Mouse (Mus musculus): ENCODE results near the gene Atp6v0a1. TPM values are rescaled to one million over a fixed set of nuclear protein-coding genes. Genes with fewer than 3 reads are reported as not detected.

The Atp6v0a1 gene
- polyA plus RNA-seq, 1 experiment, result 15.4 TPM

- H3K4me1 ChIP-seq (ENCODE audit: control insufficient read depth), result no peaks in the 10 kb centered on the region; the same call in none of the 2 replicates
- H3K9me3 ChIP-seq (ENCODE audit: control insufficient read depth, low read length), result no peaks in the 10 kb centered on the region
- H3K4me3 ChIP-seq (replicated peaks), result no peak overlapping the region
- peaks cover 100% of the 10 kb centered on the region for H3K36me3 ChIP-seq (ENCODE audit: control insufficient read depth)
- H3K27me3 ChIP-seq (ENCODE audit: control insufficient read depth), result no peaks in the 10 kb centered on the region
- no peak for TF ChIP-seq GATA1 (IDR thresholded peaks at IDR 0.05; ENCODE audit: low read length)
- TF ChIP-seq TAL1 (IDR thresholded peaks at IDR 0.05; ENCODE audit: low read length), result no peak
Measured at GRCm38 (mm10) chr11:101047502-101047901, 38.2 kb downstream of the Atp6v0a1 start.

GRCm38 (mm10) chr11:101050359-101050758, 41.1 kb downstream of the Atp6v0a1 start:
- Histone ChIP-seq H3K36me3 (ENCODE audit: control insufficient read depth) (peaks cover 100% of the 10 kb centered on the region), H3K27me3 (ENCODE audit: control insufficient read depth) (no peaks in the 10 kb centered on the region), H3K9me3 (ENCODE audit: control insufficient read depth, low read length) (peaks cover 12% of the 10 kb centered on the region), H3K4me1 (ENCODE audit: control insufficient read depth) (peaks cover 6% of the 10 kb centered on the region), H3K4me3 (replicated peaks) (no peak overlapping the region)
- TF ChIP-seq TAL1 (IDR thresholded peaks at IDR 0.05; ENCODE audit: low read length), result no peak
- TF ChIP-seq GATA1 (IDR thresholded peaks at IDR 0.05; ENCODE audit: low read length), result no peak

- no peaks in the 10 kb centered on the region for H3K27me3 ChIP-seq (ENCODE audit: control insufficient read depth)
- H3K4me3 ChIP-seq (replicated peaks), result no peak overlapping the region
- peaks cover 100% of the 10 kb centered on the region for H3K36me3 ChIP-seq (ENCODE audit: control insufficient read depth)
- H3K4me1 ChIP-seq (ENCODE audit: control insufficient read depth), result peaks cover 8% of the 10 kb centered on the region
- no peak for TF ChIP-seq TAL1 (IDR thresholded peaks at IDR 0.05; ENCODE audit: low read length)
- no peak for TF ChIP-seq GATA1 (IDR thresholded peaks at IDR 0.05; ENCODE audit: low read length)
- H3K9me3 ChIP-seq (ENCODE audit: control insufficient read depth, low read length), result peaks cover 12% of the 10 kb centered on the region
Measured at GRCm38 (mm10) chr11:101051051-101051493, 41.8 kb downstream of the Atp6v0a1 start.

DNA sequence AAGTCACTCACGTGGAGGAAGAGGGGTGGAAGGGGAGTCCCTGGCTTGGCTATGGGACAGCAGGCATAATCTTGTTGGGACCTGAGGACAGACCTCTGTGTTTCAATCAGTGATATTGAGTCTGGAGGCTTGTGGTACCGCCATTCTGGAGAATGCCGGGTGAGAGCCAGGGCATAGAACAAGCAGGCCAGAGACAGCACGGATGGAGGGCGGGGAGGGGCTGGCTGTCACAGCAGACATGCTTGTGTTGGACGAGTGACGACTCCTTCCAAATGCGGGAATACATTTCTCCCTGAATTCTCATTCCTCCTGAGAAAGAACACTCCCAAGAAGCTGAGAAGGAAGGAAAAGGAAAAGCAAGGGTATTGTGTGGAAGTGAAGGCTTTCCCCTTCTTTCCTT, 42.4 kb downstream of the Atp6v0a1 start:
- H3K36me3 ChIP-seq (ENCODE audit: control insufficient read depth), result peaks cover 100% of the 10 kb centered on the region
- peaks cover 8% of the 10 kb centered on the region for H3K4me1 ChIP-seq (ENCODE audit: control insufficient read depth)
- no peak overlapping the region for H3K4me3 ChIP-seq (replicated peaks)
- no peaks in the 10 kb centered on the region for H3K27me3 ChIP-seq (ENCODE audit: control insufficient read depth)
- TF ChIP-seq GATA1 (IDR thresholded peaks at IDR 0.05; ENCODE audit: low read length) (no peak), TAL1 (IDR thresholded peaks at IDR 0.05; ENCODE audit: low read length) (no peak)
- peaks cover 12% of the 10 kb centered on the region for H3K9me3 ChIP-seq (ENCODE audit: control insufficient read depth, low read length)

DNA sequence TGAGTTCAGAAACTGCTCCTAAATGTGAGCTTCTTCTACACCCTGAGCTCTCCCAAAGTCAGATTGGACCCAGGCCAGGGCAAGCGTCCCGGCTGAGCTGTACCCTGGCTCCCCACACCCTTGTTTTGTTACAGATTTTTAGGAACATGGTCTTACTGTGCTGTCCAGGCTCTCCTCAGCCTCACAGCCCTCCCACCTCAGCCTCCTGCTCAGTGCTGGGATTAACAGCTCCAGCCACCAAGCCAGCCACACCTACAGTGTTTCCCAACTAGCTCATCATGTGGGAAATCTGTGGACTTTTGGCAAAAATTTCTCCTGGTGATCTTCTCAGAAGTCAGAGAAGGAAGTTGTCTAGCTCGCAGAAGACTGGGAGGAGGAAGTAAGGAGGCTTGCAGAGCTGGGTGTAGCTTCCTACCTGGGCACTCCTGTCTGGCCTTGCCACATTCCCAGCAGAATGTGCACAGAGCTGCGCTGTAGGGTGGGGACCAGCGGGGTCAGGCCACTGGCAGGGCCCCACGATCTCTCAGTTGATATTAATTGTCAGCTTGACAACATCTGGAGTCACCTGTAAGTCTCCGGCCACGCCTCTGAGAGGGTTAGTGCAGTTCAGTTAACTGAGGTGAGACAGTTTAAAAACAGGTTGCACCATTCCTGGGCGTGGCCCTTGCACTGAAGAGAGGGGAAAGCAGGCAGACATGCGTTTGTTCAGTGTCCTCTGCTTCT, 43.7 kb downstream of the Atp6v0a1 start:
- H3K4me3 ChIP-seq (replicated peaks), result no peak overlapping the region
- H3K9me3 ChIP-seq (ENCODE audit: control insufficient read depth, low read length), result peaks cover 12% of the 10 kb centered on the region
- no peaks in the 10 kb centered on the region for H3K27me3 ChIP-seq (ENCODE audit: control insufficient read depth)
- peaks cover 100% of the 10 kb centered on the region for H3K36me3 ChIP-seq (ENCODE audit: control insufficient read depth)
- peaks cover 14% of the 10 kb centered on the region for H3K4me1 ChIP-seq (ENCODE audit: control insufficient read depth)
- TF ChIP-seq TAL1 (IDR thresholded peaks at IDR 0.05; ENCODE audit: low read length), result no peak
- no peak for TF ChIP-seq GATA1 (IDR thresholded peaks at IDR 0.05; ENCODE audit: low read length)

GRCm38 (mm10) chr11:101053974-101054373, 44.7 kb downstream of the Atp6v0a1 start:
- Histone ChIP-seq H3K36me3 (ENCODE audit: control insufficient read depth) (peaks cover 100% of the 10 kb centered on the region), H3K4me1 (ENCODE audit: control insufficient read depth) (peaks cover 25% of the 10 kb centered on the region), H3K9me3 (ENCODE audit: control insufficient read depth, low read length) (peaks cover 12% of the 10 kb centered on the region), H3K27me3 (ENCODE audit: control insufficient read depth) (no peaks in the 10 kb centered on the region), H3K4me3 (replicated peaks) (no peak overlapping the region)
- TF ChIP-seq GATA1 (IDR thresholded peaks at IDR 0.05; ENCODE audit: low read length) (no peak), TAL1 (IDR thresholded peaks at IDR 0.05; ENCODE audit: low read length) (no peak)

DNA sequence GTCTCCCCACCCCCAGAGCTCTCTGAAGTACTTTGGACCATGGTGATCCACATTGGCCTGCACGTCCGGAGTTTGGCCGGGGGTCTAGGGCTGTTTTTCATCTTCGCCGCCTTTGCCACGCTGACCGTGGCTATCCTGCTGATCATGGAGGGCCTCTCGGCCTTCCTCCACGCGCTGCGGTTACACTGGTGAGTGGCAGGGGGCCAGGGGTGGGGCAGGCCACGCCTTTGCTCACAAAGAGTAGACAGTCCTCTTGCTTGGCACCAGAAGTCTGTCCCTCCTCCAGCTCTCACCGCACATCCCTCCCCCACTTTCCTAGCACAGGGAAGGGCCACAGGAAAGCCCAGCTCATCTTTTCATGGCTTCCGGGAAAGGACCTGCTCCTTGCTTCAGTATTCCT, 46.2 kb downstream of the Atp6v0a1 start:
- Histone ChIP-seq H3K36me3 (ENCODE audit: control insufficient read depth) (peaks cover 100% of the 10 kb centered on the region), H3K4me1 (ENCODE audit: control insufficient read depth) (peaks cover 25% of the 10 kb centered on the region), H3K9me3 (ENCODE audit: control insufficient read depth, low read length) (peaks cover 12% of the 10 kb centered on the region), H3K4me3 (replicated peaks) (no peak overlapping the region), H3K27me3 (ENCODE audit: control insufficient read depth) (no peaks in the 10 kb centered on the region)
- TF ChIP-seq TAL1 (IDR thresholded peaks at IDR 0.05; ENCODE audit: low read length) (no peak), GATA1 (IDR thresholded peaks at IDR 0.05; ENCODE audit: low read length) (no peak)

GRCm38 (mm10) chr11:101056885-101057284, 47.6 kb downstream of the Atp6v0a1 start:
- Histone ChIP-seq H3K27me3 (ENCODE audit: control insufficient read depth) (no peaks in the 10 kb centered on the region), H3K4me3 (replicated peaks) (no peak overlapping the region), H3K9me3 (ENCODE audit: control insufficient read depth, low read length) (peaks cover 12% of the 10 kb centered on the region), H3K36me3 (ENCODE audit: control insufficient read depth) (peaks cover 99% of the 10 kb centered on the region), H3K4me1 (ENCODE audit: control insufficient read depth) (peaks cover 34% of the 10 kb centered on the region)
- TF ChIP-seq TAL1 (IDR thresholded peaks at IDR 0.05; ENCODE audit: low read length), result no peak
- no peak for TF ChIP-seq GATA1 (IDR thresholded peaks at IDR 0.05; ENCODE audit: low read length)

DNA sequence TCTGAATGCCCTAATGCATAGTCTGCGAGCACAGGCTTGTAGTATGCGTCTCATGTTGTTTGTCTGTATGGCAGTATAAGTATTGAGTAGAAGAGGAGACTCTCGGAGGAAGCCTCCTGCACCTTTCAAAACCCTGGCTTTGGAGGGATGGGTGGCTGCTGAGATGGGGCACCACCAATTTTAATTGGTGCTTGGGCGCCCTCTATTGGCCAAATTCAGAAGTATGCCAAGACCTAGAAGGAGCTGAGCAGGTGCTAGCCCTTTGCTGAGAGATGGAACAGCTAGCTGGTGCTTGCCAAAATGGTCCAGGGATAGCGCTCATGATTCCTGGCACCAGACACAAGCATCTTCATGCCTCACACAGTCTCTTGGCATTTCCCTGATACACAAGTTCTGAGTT, 48.6 kb downstream of the Atp6v0a1 start:
- Histone ChIP-seq H3K4me3 (replicated peaks) (no peak overlapping the region), H3K9me3 (ENCODE audit: control insufficient read depth, low read length) (peaks cover 11% of the 10 kb centered on the region), H3K27me3 (ENCODE audit: control insufficient read depth) (no peaks in the 10 kb centered on the region), H3K36me3 (ENCODE audit: control insufficient read depth) (peaks cover 99% of the 10 kb centered on the region), H3K4me1 (ENCODE audit: control insufficient read depth) (peaks cover 42% of the 10 kb centered on the region)
- TF ChIP-seq TAL1 (IDR thresholded peaks at IDR 0.05; ENCODE audit: low read length) (no peak), GATA1 (IDR thresholded peaks at IDR 0.05; ENCODE audit: low read length) (no peak)
